Mouse (Mus musculus) spleen, adult 2 months (tissue): ENCODE data around the gene Zdhhc9. TPM values are rescaled to one million over a fixed set of nuclear protein-coding genes. Genes with fewer than 3 reads are reported as not detected.

Source experiments
- DNase-seq, 2 experiments: peaks; one replicate each; pipeline versions ENCODE4 v3.0.0 to v3.0.0-alpha.2; 2012 to 2021; ENCODE audit warnings: low spot score in 2 of 2, low read depth in 1 of 2
- H3K27ac ChIP-seq: fragments of 200-500 bp; 2 replicates; pipeline ENCODE4 v1.5.1; 2012; ENCODE audit warnings: low read length, inconsistent platforms; ENCODE audit not compliant: insufficient read depth
- H3K27me3 ChIP-seq: fragments of 200-500 bp; 2 replicates; pipeline ENCODE4 v1.6.1; 2012; ENCODE audit warnings: mild to moderate bottlenecking, moderate library complexity, low read length, inconsistent platforms; ENCODE audit not compliant: control insufficient read depth, insufficient read depth
- H3K36me3 ChIP-seq: fragments of 200-500 bp; 2 replicates; pipeline ENCODE4 v1.6.1; 2012; ENCODE audit warnings: mild to moderate bottlenecking, low read length, inconsistent platforms; ENCODE audit not compliant: control insufficient read depth, insufficient read depth
- H3K4me1 ChIP-seq: fragments of 200-500 bp; 2 replicates; pipeline ENCODE4 v1.6.1; 2011; ENCODE audit warnings: inconsistent platforms; ENCODE audit not compliant: control insufficient read depth, insufficient read depth, insufficient read length
- H3K4me3 ChIP-seq: fragments of 200-500 bp; 2 replicates; pipeline ENCODE4 v1.5.1; 2011; ENCODE audit warnings: mild to moderate bottlenecking, inconsistent platforms; ENCODE audit not compliant: insufficient read depth, insufficient read length; ENCODE audit errors: extremely low read depth
- CTCF ChIP-seq: fragments of 200-500 bp; IDR thresholded peaks from 2 replicates; pipeline ENCODE4 v1.5.1; 2011; ENCODE audit warnings: mild to moderate bottlenecking, inconsistent platforms; ENCODE audit not compliant: insufficient read depth, insufficient read length, insufficient replicate concordance; ENCODE audit errors: extremely low read depth
- POLR2A ChIP-seq: fragments of 200-500 bp; IDR thresholded peaks from 2 replicates; pipeline ENCODE4 v1.6.1; 2011; ENCODE audit warnings: low read depth, low read length, inconsistent platforms
- WGBS: fragments of 180-500 bp; shearing (Covaris S2); methylation state at CpG from one replicate; pipeline ENCODE4 v1.1.7; 2018; 5-methylcytosine and 5-hydroxymethylcytosine counted together
- polyA plus RNA-seq: library from polyadenylated mRNA; depleted of rRNA; stranded (reverse); fragments of >200 nt; gene quantifications from 2 replicates; pipeline ENCODE4 v1.2.3, GENCODE M21; 2012

Zdhhc9 gene
- polyA plus RNA-seq, 1 experiment, result 11.2 TPM

GRCm38 (mm10) chrX:48153414-48153813 is 55.3 kb downstream of the Zdhhc9 start:
- no peak for TF ChIP-seq CTCF
- TF ChIP-seq POLR2A, result no peak
- H3K36me3 ChIP-seq, result peaks cover 40% of the 10 kb centered on the region
- no peak for DNase-seq
- H3K27ac ChIP-seq, result peak overlapping the region; percentile 10; the same call in 1 of the 2 replicates
- peaks cover 24% of the 10 kb centered on the region for H3K4me1 ChIP-seq
- 48% methylated on average over 2 of the region's 2 CpGs for WGBS
- H3K4me3 ChIP-seq, result no peak overlapping the region
- no peaks in the 10 kb centered on the region for H3K27me3 ChIP-seq

GRCm38 (mm10) chrX:48152106-48152505 is 56.6 kb downstream of the Zdhhc9 start:
- DNase-seq, result no peak
- WGBS, result 55% methylated on average over 7 of the region's 7 CpGs
- H3K4me3 ChIP-seq, result no peak overlapping the region
- peaks cover 27% of the 10 kb centered on the region for H3K36me3 ChIP-seq
- H3K4me1 ChIP-seq, result peaks cover 24% of the 10 kb centered on the region
- H3K27ac ChIP-seq, result no peak overlapping the region; the same call in 1 of the 2 replicates
- H3K27me3 ChIP-seq, result no peaks in the 10 kb centered on the region
- TF ChIP-seq CTCF (no peak), POLR2A (no peak)

- H3K27me3 ChIP-seq, result no peaks in the 10 kb centered on the region
- WGBS, result 22% methylated on average over 7 of the region's 7 CpGs
- peak overlapping the region; percentile 88 for H3K4me3 ChIP-seq
- peak; percentile 57 for TF ChIP-seq POLR2A
- TF ChIP-seq CTCF, result no peak
- DNase-seq, result peak in 1 of 2 experiments; percentile 72
- peaks cover 32% of the 10 kb centered on the region for H3K4me1 ChIP-seq
- peak overlapping the region; percentile 98 for H3K27ac ChIP-seq
- H3K36me3 ChIP-seq, result peaks cover 10% of the 10 kb centered on the region
Measured at GRCm38 (mm10) chrX:48147741-48148186, 60.9 kb downstream of the Zdhhc9 start.

GRCm38 (mm10) chrX:48147226-48147625 is 61.5 kb downstream of the Zdhhc9 start:
- no peak for TF ChIP-seq POLR2A
- TF ChIP-seq CTCF, result no peak
- Histone ChIP-seq H3K4me1 (peaks cover 29% of the 10 kb centered on the region), H3K36me3 (peaks cover 10% of the 10 kb centered on the region), H3K27me3 (no peaks in the 10 kb centered on the region), H3K27ac (peak overlapping the region; percentile 98), H3K4me3 (peak overlapping the region; percentile 88)
- no peak for DNase-seq
- 44% methylated on average over 2 of the region's 2 CpGs for WGBS

GRCm38 (mm10) chrX:48146262-48146661 is 62.4 kb downstream of the Zdhhc9 start, which contains the start of gene Sash3:
Sash3 (plus strand) TSS chrX:48146436.
- Histone ChIP-seq H3K36me3 (peaks cover 10% of the 10 kb centered on the region), H3K27me3 (no peaks in the 10 kb centered on the region), H3K4me3 (peak within 1 kb of the TSS; percentile 88), H3K4me1 (peaks cover 31% of the 10 kb centered on the region), H3K27ac (peak within 1 kb of the TSS; percentile 98)
- peak; percentile 69 for TF ChIP-seq POLR2A
- no peak for TF ChIP-seq CTCF
- 35% methylated on average over 4 of the region's 4 CpGs for WGBS
- peak; percentile 63 to 77 for DNase-seq

- Histone ChIP-seq H3K27ac (peak overlapping the region; percentile 97), H3K4me3 (peak overlapping the region; percentile 64), H3K27me3 (no peaks in the 10 kb centered on the region), H3K36me3 (peaks cover 2% of the 10 kb centered on the region; the same call in 1 of the 2 replicates), H3K4me1 (peaks cover 19% of the 10 kb centered on the region; the same call in 1 of the 2 replicates)
- WGBS, result 26% methylated on average over 26 of the region's 26 CpGs
- no peak for TF ChIP-seq CTCF
- peak; percentile 55 for TF ChIP-seq POLR2A
- peak in 1 of 2 experiments; percentile 64 for DNase-seq
Measured at GRCm38 (mm10) chrX:48143415-48144335, 65.0 kb downstream of the Zdhhc9 start.

- no peak overlapping the region for H3K4me3 ChIP-seq
- WGBS, result 31% methylated on average over 6 of the region's 6 CpGs
- H3K27ac ChIP-seq, result peak overlapping the region; percentile 97
- H3K36me3 ChIP-seq, result no peaks in the 10 kb centered on the region
- TF ChIP-seq POLR2A, result no peak; the same call in 1 of the 2 replicates
- TF ChIP-seq CTCF, result no peak
- peak; percentile 62 to 63 for DNase-seq
- H3K27me3 ChIP-seq, result no peaks in the 10 kb centered on the region
- peaks cover 32% of the 10 kb centered on the region; the same call in 1 of the 2 replicates for H3K4me1 ChIP-seq
Measured at GRCm38 (mm10) chrX:48141481-48141880, 67.2 kb downstream of the Zdhhc9 start.
